Mouse (Mus musculus) lung, embryonic 14.5 days (tissue): Measurements from ENCODE around the gene Tmem102. TPM values are rescaled to one million over a fixed set of nuclear protein-coding genes. Genes with fewer than 3 reads are reported as not detected.
A peak's percentile ranks its signal among the peaks of the same experiment; 100 is the strongest.

Experiments used
- ATAC-seq: fragments of 200-750 bp; cut with Nextera tagmentation; 2 replicates; pipeline ENCODE4 v1.8.0; 2017; ENCODE audit warnings: mild to moderate bottlenecking, moderate TSS enrichment, moderate library complexity; ENCODE audit not compliant: insufficient read depth
- DNase-seq: peaks from one replicate; pipeline ENCODE4 v3.0.0-alpha.2; 2015
- H3K27ac ChIP-seq: fragments of 300-500 bp; sonication (generic); 2 replicates; pipeline ENCODE4 v1.5.1; 2014; ENCODE audit warnings: low read depth, mild to moderate bottlenecking, moderate library complexity
- H3K27me3 ChIP-seq: fragments of 300-500 bp; sonication (generic); 2 replicates; pipeline ENCODE4 v1.6.1; 2014; ENCODE audit warnings: low read length, control low read depth; ENCODE audit not compliant: insufficient read depth
- H3K36me3 ChIP-seq: fragments of 300-500 bp; sonication (generic); 2 replicates; pipeline ENCODE4 v1.6.1; 2014; ENCODE audit warnings: control low read depth; ENCODE audit not compliant: insufficient read depth
- H3K4me1 ChIP-seq: fragments of 300-500 bp; sonication (generic); 2 replicates; pipeline ENCODE4 v1.6.1; 2014; ENCODE audit warnings: antibody characterized with exemption, control low read depth; ENCODE audit not compliant: insufficient read depth
- H3K4me2 ChIP-seq: fragments of 300-500 bp; sonication (generic); 2 replicates; pipeline ENCODE4 v1.6.1; 2014; ENCODE audit warnings: mild to moderate bottlenecking
- H3K4me3 ChIP-seq: fragments of 300-500 bp; sonication (generic); 2 replicates; pipeline ENCODE4 v1.5.1; 2014; ENCODE audit warnings: low read depth, low read length
- H3K9ac ChIP-seq: fragments of 300-500 bp; sonication (generic); 2 replicates; pipeline ENCODE4 v1.6.1; 2014
- H3K9me3 ChIP-seq: fragments of 300-500 bp; sonication (generic); 2 replicates; pipeline ENCODE4 v1.6.1; 2016; ENCODE audit warnings: low read depth, low read length, control low read depth
- CTCF ChIP-seq: IDR thresholded peaks from 2 replicates; pipeline ENCODE4 v1.5.1; 2016; ENCODE audit warnings: antibody characterized with exemption, low read depth
- WGBS: fragments of 180-500 bp; shearing (Covaris S2); extraction: QIAGEN DNeasy Blood & Tissue Kit; methylation state at CpG from one replicate; pipeline ENCODE4 v1.1.7; 2014; 5-methylcytosine and 5-hydroxymethylcytosine counted together
- polyA plus RNA-seq: library from polyadenylated mRNA; unstranded; fragments of >200 nt; fragmentation: Nextera tagmentation; extraction: Ambion mirVana; gene quantifications from 2 replicates; pipeline ENCODE4 v1.2.1, GENCODE M21; 2014

Gene Tmem102
- polyA plus RNA-seq, 1 experiment from 2014 or later: 5.0 TPM

- Histone ChIP-seq H3K4me2 (no peak overlapping the region), H3K4me1 (no peaks in the 10 kb centered on the region), H3K4me3 (no peak overlapping the region), H3K27ac (no peak overlapping the region), H3K9me3 (no peaks in the 10 kb centered on the region), H3K9ac (no peak overlapping the region), H3K36me3 (peaks cover 10% of the 10 kb centered on the region; the same call in 1 of the 2 replicates), H3K27me3 (no peaks in the 10 kb centered on the region)
- 55% methylated on average over 10 of the region's 10 CpGs for WGBS
- no peak for TF ChIP-seq CTCF
- ATAC-seq (peak; percentile 33; the same call in 1 of the 2 replicates), DNase-seq (peak; percentile 23)
Observed at GRCm38 (mm10) chr11:69775716-69776115, 29.7 kb downstream of the Tmem102 start.

- Histone ChIP-seq H3K27ac (no peak overlapping the region), H3K4me3 (no peak overlapping the region), H3K36me3 (peaks cover 10% of the 10 kb centered on the region; the same call in 1 of the 2 replicates), H3K27me3 (no peaks in the 10 kb centered on the region), H3K9ac (no peak overlapping the region), H3K4me2 (no peak overlapping the region), H3K9me3 (no peaks in the 10 kb centered on the region), H3K4me1 (no peaks in the 10 kb centered on the region)
- 62% methylated on average over 5 of the region's 5 CpGs for WGBS
- no peak for TF ChIP-seq CTCF
- DNase-seq: no peak
- ATAC-seq: no peak
Observed at GRCm38 (mm10) chr11:69774961-69775360, 30.5 kb downstream of the Tmem102 start.

- H3K27me3 ChIP-seq: no peaks in the 10 kb centered on the region
- peak overlapping the region; percentile 82 for H3K4me2 ChIP-seq
- peak overlapping the region; percentile 21; the same call in 1 of the 2 replicates for H3K27ac ChIP-seq
- ATAC-seq (no peak), DNase-seq (no peak)
- peaks cover 10% of the 10 kb centered on the region; the same call in 1 of the 2 replicates for H3K4me1 ChIP-seq
- no peaks in the 10 kb centered on the region for H3K36me3 ChIP-seq
- H3K4me3 ChIP-seq: peak overlapping the region; percentile 86; the same call in 1 of the 2 replicates
- 36% methylated on average over 4 of the region's 4 CpGs for WGBS
- peak overlapping the region; percentile 94; the same call in 1 of the 2 replicates for H3K9ac ChIP-seq
- TF ChIP-seq CTCF: no peak
- H3K9me3 ChIP-seq: no peaks in the 10 kb centered on the region
Observed at GRCm38 (mm10) chr11:69767625-69767909, 37.9 kb downstream of the Tmem102 start.

- no peak for DNase-seq
- peak overlapping the region; percentile 82 for H3K4me2 ChIP-seq
- H3K36me3 ChIP-seq: no peaks in the 10 kb centered on the region
- WGBS: 39% methylated on average over 13 of the region's 13 CpGs
- 0 out of 2 replicates have a peak, but pooled peaks have one; percentile 12 for ATAC-seq
- no peaks in the 10 kb centered on the region for H3K27me3 ChIP-seq
- H3K27ac ChIP-seq: peak overlapping the region; percentile 92; the same call in 1 of the 2 replicates
- TF ChIP-seq CTCF: no peak
- peaks cover 10% of the 10 kb centered on the region; the same call in 1 of the 2 replicates for H3K4me1 ChIP-seq
- H3K9ac ChIP-seq: peak overlapping the region; percentile 94
- peak overlapping the region; percentile 86 for H3K4me3 ChIP-seq
- no peaks in the 10 kb centered on the region for H3K9me3 ChIP-seq
Observed at GRCm38 (mm10) chr11:69766872-69767624, 38.4 kb downstream of the Tmem102 start.

- Histone ChIP-seq H3K27ac (peak overlapping the region; percentile 92), H3K4me3 (peak overlapping the region; percentile 86), H3K9ac (peak overlapping the region; percentile 94), H3K4me2 (peak overlapping the region; percentile 82), H3K9me3 (no peaks in the 10 kb centered on the region), H3K27me3 (no peaks in the 10 kb centered on the region), H3K36me3 (no peaks in the 10 kb centered on the region), H3K4me1 (peaks cover 10% of the 10 kb centered on the region; the same call in 1 of the 2 replicates)
- DNase-seq (peak; percentile 72), ATAC-seq (peak; percentile 83)
- TF ChIP-seq CTCF: no peak
- WGBS: under 1% methylated on average over 37 of the region's 37 CpGs
Observed at GRCm38 (mm10) chr11:69766126-69766609, 39.3 kb downstream of the Tmem102 start.

- ATAC-seq (peak; percentile 69), DNase-seq (peak; percentile 57)
- Histone ChIP-seq H3K36me3 (no peaks in the 10 kb centered on the region), H3K9ac (peak within 1 kb of the TSS; percentile 94), H3K4me3 (peak within 1 kb of the TSS; percentile 86), H3K27ac (peak within 1 kb of the TSS; percentile 92), H3K4me2 (peak within 1 kb of the TSS; percentile 82), H3K9me3 (no peaks in the 10 kb centered on the region), H3K4me1 (peaks cover 12% of the 10 kb centered on the region), H3K27me3 (no peaks in the 10 kb centered on the region)
- WGBS: 17% methylated on average over 45 of the region's 55 CpGs
- TF ChIP-seq CTCF: no peak
Observed at GRCm38 (mm10) chr11:69765221-69766125, 40.0 kb downstream of the Tmem102 start, which contains the start of gene Zbtb4. Zbtb4 (plus strand) TSS chr11:69765912.

- 66% methylated on average over 7 of the region's 7 CpGs for WGBS
Observed at GRCm38 (mm10) chr11:69763551-69763950, 41.9 kb downstream of the Tmem102 start.

More at GRCm38 (mm10) chr11:69763551-69763950, 41.9 kb downstream of the Tmem102 start:
- ATAC-seq (no peak), DNase-seq (no peak)
- no peaks in the 10 kb centered on the region for H3K36me3 ChIP-seq
- no peak overlapping the region for H3K4me2 ChIP-seq
- H3K27ac ChIP-seq: no peak overlapping the region
- peaks cover 21% of the 10 kb centered on the region for H3K4me1 ChIP-seq
- TF ChIP-seq CTCF: peak; percentile 42
- no peak overlapping the region for H3K9ac ChIP-seq
- no peaks in the 10 kb centered on the region for H3K27me3 ChIP-seq
- H3K9me3 ChIP-seq: no peaks in the 10 kb centered on the region
- H3K4me3 ChIP-seq: no peak overlapping the region
